Mouse (Mus musculus) granulocyte monocyte progenitor cell, adult 5-6 weeks (primary cell): ENCODE data around the gene Itsn1. TPM values are rescaled to one million over a fixed set of nuclear protein-coding genes. Genes with fewer than 3 reads are reported as not detected.

Source experiments
- ATAC-seq: replicated peaks from 2 replicates; pipeline ENCODE4 v1.8.0; 2016; ENCODE audit warnings: mild to moderate bottlenecking, moderate TSS enrichment, inconsistent platforms; ENCODE audit not compliant: poor library complexity, severe bottlenecking
- total RNA-seq, 2 experiments: library from RNA; stranded (forward) in 1 of 2; stranded (reverse) in 1 of 2; fragments of 200-712, 200-1000 nt in 1 of 2; fragments of >200 nt in 1 of 2; fragmentation: Nextera tagmentation in 1 of 2; gene quantifications; 2 replicates each; pipeline ENCODE4 v1.2.3; 2014 to 2017

The Itsn1 gene
- total RNA-seq, 2 experiments from 2014 or later: 7.0 to 10.7 TPM

GRCm38 (mm10) chr16:91765121-91765815 lies 36.2 kb downstream of the Itsn1 start:
- ATAC-seq: no peak

- no peak for ATAC-seq
These were observed 36.7 kb downstream of the Itsn1 start for GRCm38 (mm10) chr16:91765816-91766210.

DNA sequence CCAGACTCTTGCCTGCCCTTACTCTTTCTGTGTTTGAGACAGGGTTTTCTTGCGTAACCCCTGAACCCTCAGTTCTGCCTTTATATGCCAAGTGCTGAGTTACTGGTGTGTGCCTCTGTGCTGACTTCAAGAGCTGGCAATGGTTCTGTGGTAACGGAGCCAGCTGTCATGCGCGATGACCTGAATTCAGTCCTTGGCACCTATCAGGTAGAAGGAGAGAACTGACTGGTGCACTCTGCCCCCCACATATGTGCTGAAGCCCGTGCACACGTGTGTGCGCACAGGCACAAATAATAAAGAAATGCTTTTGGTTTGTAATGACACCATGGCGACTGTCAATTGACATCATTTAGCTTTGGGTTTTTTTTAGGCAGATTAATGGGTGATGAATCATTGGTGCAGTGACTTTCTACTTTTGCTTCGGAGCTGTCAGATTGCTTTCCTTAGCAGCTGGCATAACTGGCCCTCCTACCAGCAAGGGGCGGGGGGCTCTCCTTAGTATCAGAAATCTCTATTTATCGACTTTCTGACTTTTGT lies 38.2 kb downstream of the Itsn1 start:
- ATAC-seq: peak; percentile 83

- no peak for ATAC-seq
These were observed 39.5 kb downstream of the Itsn1 start for GRCm38 (mm10) chr16:91768586-91768985.

GRCm38 (mm10) chr16:91769911-91770310 lies 40.8 kb downstream of the Itsn1 start:
- ATAC-seq: no peak

- ATAC-seq: no peak
These were observed 41.6 kb downstream of the Itsn1 start for GRCm38 (mm10) chr16:91770662-91771061.

GRCm38 (mm10) chr16:91771334-91771733 lies 42.3 kb downstream of the Itsn1 start:
- ATAC-seq: no peak

GRCm38 (mm10) chr16:91772586-91772985 lies 43.5 kb downstream of the Itsn1 start:
- ATAC-seq: no peak

DNA sequence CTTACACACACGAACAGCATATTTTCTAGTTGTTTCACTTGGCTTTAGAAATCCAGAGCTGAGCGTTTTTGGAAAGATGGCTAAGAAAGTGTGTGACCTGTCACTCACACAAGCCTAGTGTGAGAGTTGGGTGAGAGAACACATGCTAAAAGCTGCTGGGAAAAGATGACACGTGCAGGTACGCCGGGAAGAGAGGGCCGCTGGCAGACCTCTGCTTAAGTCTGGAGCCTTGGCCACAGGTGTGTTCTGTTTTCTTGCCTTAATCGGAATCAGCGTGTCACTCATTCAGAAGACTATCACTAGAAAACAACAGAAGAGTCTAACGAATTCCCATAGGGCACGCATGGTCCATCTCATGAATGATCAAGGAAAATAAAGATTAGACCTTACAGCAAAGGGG lies 50.5 kb downstream of the Itsn1 start:
- no peak for ATAC-seq

GRCm38 (mm10) chr16:91780151-91780550 lies 51.1 kb downstream of the Itsn1 start:
- no peak for ATAC-seq

GRCm38 (mm10) chr16:91780826-91781225 lies 51.7 kb downstream of the Itsn1 start:
- no peak for ATAC-seq

GRCm38 (mm10) chr16:91783191-91783590 lies 54.1 kb downstream of the Itsn1 start:
- ATAC-seq: no peak

- no peak for ATAC-seq
These were observed 55.2 kb downstream of the Itsn1 start for GRCm38 (mm10) chr16:91784298-91784697.

DNA sequence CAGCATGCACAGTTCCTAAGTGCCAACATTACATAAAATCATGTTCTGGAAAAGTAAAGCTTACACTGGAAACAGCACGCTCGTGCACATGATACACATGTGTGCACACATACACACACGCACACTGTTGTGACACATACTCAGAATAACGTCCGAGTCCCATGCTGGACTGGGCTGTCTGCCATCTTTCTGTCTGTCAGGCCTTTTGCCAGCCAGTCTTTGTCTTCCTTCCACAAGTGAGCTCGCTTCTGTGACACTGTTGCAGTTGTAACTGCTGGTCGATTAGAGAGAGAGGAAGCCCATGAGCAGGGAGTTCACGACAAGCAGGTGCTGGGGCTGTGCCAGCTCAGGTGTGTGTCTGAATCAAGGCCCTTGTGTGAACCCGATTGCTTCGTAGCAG lies 57.3 kb downstream of the Itsn1 start:
- no peak for ATAC-seq

- peak; percentile 83 for ATAC-seq
These were observed 60.6 kb downstream of the Itsn1 start for GRCm38 (mm10) chr16:91789728-91790127.

- no peak for ATAC-seq
These were observed 63.6 kb downstream of the Itsn1 start for GRCm38 (mm10) chr16:91792477-91793196.

GRCm38 (mm10) chr16:91793507-91794278 lies 64.6 kb downstream of the Itsn1 start:
- peak; percentile 39 for ATAC-seq

GRCm38 (mm10) chr16:91794306-91794705 lies 65.2 kb downstream of the Itsn1 start:
- ATAC-seq: no peak

DNA sequence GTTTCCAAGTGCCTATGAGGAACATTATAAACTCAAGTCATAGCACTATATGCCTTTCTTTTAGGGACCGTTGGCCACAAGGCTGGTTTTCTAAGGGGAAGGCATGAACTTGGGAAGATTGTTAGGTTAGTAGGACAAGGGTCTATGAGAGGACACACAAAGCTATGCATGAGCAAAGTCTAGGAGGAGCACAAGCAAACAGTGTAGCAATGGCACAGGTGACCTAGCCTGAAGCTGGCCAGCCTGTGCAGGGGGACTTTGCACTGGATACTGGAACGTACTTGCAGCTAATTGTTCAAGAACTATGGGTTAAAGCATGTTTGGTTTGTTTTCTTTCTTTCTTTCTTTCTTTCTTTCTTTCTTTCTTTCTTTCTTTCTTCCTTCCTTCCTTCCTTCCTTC lies 66.0 kb downstream of the Itsn1 start:
- no peak for ATAC-seq

- ATAC-seq: no peak
These were observed 66.5 kb downstream of the Itsn1 start for GRCm38 (mm10) chr16:91795606-91796005.

GRCm38 (mm10) chr16:91801426-91801825 lies 72.3 kb downstream of the Itsn1 start:
- ATAC-seq: no peak
